Mouse (Mus musculus) hindbrain, embryonic 15.5 days (tissue): ENCODE data around the gene Cysrt1. TPM values are rescaled to one million over a fixed set of nuclear protein-coding genes. Genes with fewer than 3 reads are reported as not detected.
A peak's percentile ranks its signal among the peaks of the same experiment; 100 is the strongest.
"Not testable (repeated sequence)": the region's sequence is repeated elsewhere in the genome, so short reads cannot be mapped to it uniquely, and the experiment has no call there.

Experiments used
- ATAC-seq: fragments of 200-750 bp; cut with Nextera tagmentation; 2 replicates; pipeline ENCODE4 v1.8.0; 2017; ENCODE audit warnings: low read depth, moderate number of reproducible peaks, moderate TSS enrichment; ENCODE audit not compliant: low FRiP score
- H3K27ac ChIP-seq: fragments of 300-500 bp; sonication (generic); replicated peaks from 2 replicates; pipeline ENCODE4 v1.5.1; 2015; ENCODE audit warnings: mild to moderate bottlenecking, inconsistent platforms
- H3K27me3 ChIP-seq: fragments of 300-500 bp; sonication (generic); 2 replicates; pipeline ENCODE4 v1.6.1; 2015; ENCODE audit warnings: control low read depth, inconsistent platforms
- H3K36me3 ChIP-seq: fragments of 300-500 bp; sonication (generic); 2 replicates; pipeline ENCODE4 v1.6.1; 2015; ENCODE audit warnings: control low read depth, inconsistent platforms
- H3K4me1 ChIP-seq: fragments of 300-500 bp; sonication (generic); replicated peaks from 2 replicates; pipeline ENCODE4 v1.6.1; 2015; ENCODE audit warnings: control low read depth, inconsistent platforms
- H3K4me2 ChIP-seq: fragments of 300-500 bp; sonication (generic); 2 replicates; pipeline ENCODE4 v1.6.1; 2015; ENCODE audit warnings: moderate library complexity, mild to moderate bottlenecking, inconsistent platforms
- H3K4me3 ChIP-seq: fragments of 300-500 bp; sonication (generic); 2 replicates; pipeline ENCODE4 v1.5.1; 2015; ENCODE audit warnings: mild to moderate bottlenecking, inconsistent platforms
- H3K9ac ChIP-seq: fragments of 300-500 bp; sonication (generic); 2 replicates; pipeline ENCODE4 v1.6.1; 2015; ENCODE audit warnings: inconsistent platforms
- H3K9me3 ChIP-seq: fragments of 300-500 bp; sonication (generic); 2 replicates; pipeline ENCODE4 v1.6.1; 2016; ENCODE audit warnings: control low read depth, inconsistent platforms
- WGBS: fragments of 180-500 bp; shearing (Covaris S2); methylation state at CpG from one replicate; pipeline ENCODE4 v1.1.7; 2015; 5-methylcytosine and 5-hydroxymethylcytosine counted together
- polyA plus RNA-seq: library from polyadenylated mRNA; unstranded; fragments of >200 nt; fragmentation: Nextera tagmentation; extraction: Ambion mirVana; gene quantifications from 2 replicates; pipeline ENCODE4 v1.2.1, GENCODE M21; 2015

Gene Cysrt1
- polyA plus RNA-seq, 1 experiment from 2014 or later: 0.23 TPM

GRCm38 (mm10) chr2:25263623-25264285 lies 21.5 kb upstream of the Cysrt1 start:
- Histone ChIP-seq H3K36me3 (no peaks in the 10 kb centered on the region), H3K9me3 (no peaks in the 10 kb centered on the region), H3K27ac (peak overlapping the region; percentile 80; the same call in 1 of the 2 replicates), H3K9ac (peak overlapping the region; percentile 64), H3K27me3 (no peaks in the 10 kb centered on the region), H3K4me1 (peaks cover 53% of the 10 kb centered on the region), H3K4me3 (peak overlapping the region; percentile 74), H3K4me2 (peak overlapping the region; percentile 94)
- ATAC-seq: no peak
- 21% methylated on average over 12 of the region's 12 CpGs for WGBS

- H3K4me1 ChIP-seq: peaks cover 50% of the 10 kb centered on the region
These were observed 20.8 kb upstream of the Cysrt1 start for GRCm38 (mm10) chr2:25262795-25263622.

DNA sequence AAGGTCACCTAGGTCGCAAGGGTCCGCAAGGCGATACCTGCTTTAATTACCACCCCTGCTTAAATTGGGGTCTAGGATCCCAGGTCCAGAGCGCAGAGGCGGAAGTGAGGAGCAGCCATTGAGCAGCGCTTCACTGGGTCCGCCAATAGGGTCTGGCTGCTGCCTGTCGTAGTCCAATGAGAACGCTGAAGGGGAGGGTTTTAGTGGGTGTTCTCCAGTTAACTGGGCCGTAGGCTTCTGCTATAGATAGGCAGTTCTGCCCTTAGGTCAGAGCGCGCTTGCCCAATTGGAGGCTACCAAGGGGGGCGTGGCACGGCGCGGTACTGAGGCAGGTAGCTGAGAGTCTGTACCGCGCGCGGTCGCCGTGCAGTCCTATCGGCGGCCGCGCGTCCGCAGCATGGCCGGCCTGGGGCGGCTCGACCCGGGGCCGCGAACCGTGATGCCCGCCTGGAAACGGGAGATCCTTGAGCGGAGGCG lies 20.1 kb upstream of the Cysrt1 start, which contains the start of gene Tprn:
Gene Tprn, plus strand, starts transcription at position 328 of the 477 bp plus-strand sequence.
- peak within 1 kb of the TSS; percentile 80 for H3K27ac ChIP-seq
- no peaks in the 10 kb centered on the region for H3K27me3 ChIP-seq
- ATAC-seq: peak; percentile 99
- H3K4me3 ChIP-seq: peak within 1 kb of the TSS; percentile 74
- H3K4me1 ChIP-seq: peaks cover 49% of the 10 kb centered on the region
- H3K9ac ChIP-seq: peak within 1 kb of the TSS; percentile 64
- WGBS: 1% methylated on average over 30 of the region's 39 CpGs
- no peaks in the 10 kb centered on the region for H3K9me3 ChIP-seq
- peak within 1 kb of the TSS; percentile 94 for H3K4me2 ChIP-seq
- no peaks in the 10 kb centered on the region for H3K36me3 ChIP-seq

More at GRCm38 (mm10) chr2:25262795-25263622, 20.8 kb upstream of the Cysrt1 start:
- Histone ChIP-seq H3K36me3 (no peaks in the 10 kb centered on the region), H3K4me2 (peak overlapping the region; percentile 94), H3K27me3 (no peaks in the 10 kb centered on the region), H3K4me3 (peak overlapping the region; percentile 74), H3K9me3 (no peaks in the 10 kb centered on the region), H3K9ac (peak overlapping the region; percentile 64), H3K27ac (peak overlapping the region; percentile 80)
- ATAC-seq: no peak; the same call in 1 of the 2 replicates
- WGBS: under 1% methylated on average over 81 of the region's 82 CpGs

DNA sequence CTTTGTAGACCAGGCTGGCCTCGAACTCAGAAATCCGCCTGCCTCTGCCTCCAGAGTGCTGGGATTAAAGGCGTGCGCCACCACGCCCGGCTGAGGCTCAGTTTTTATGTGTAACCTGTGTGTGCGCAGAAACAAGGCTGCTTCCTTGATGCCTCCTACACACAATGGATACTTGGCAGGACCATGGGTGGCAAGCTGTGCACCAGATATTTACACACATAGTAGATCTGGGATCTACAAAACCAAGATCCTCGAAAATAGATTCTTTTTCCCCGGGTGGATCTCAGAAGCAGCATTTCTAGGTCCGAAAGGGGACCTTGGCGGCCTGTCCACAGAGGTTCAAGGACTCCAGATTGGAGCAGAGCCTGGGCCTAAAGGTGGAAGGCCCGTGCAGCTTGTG lies 19.6 kb upstream of the Cysrt1 start:
- Histone ChIP-seq H3K9ac (peak overlapping the region; percentile 52), H3K36me3 (no peaks in the 10 kb centered on the region), H3K27ac (peak overlapping the region; percentile 79), H3K4me1 (peaks cover 46% of the 10 kb centered on the region), H3K9me3 (no peaks in the 10 kb centered on the region), H3K27me3 (no peaks in the 10 kb centered on the region), H3K4me2 (peak overlapping the region; percentile 94), H3K4me3 (peak overlapping the region; percentile 74)
- ATAC-seq: no peak
- WGBS: 44% methylated on average over 12 of the region's 12 CpGs

DNA sequence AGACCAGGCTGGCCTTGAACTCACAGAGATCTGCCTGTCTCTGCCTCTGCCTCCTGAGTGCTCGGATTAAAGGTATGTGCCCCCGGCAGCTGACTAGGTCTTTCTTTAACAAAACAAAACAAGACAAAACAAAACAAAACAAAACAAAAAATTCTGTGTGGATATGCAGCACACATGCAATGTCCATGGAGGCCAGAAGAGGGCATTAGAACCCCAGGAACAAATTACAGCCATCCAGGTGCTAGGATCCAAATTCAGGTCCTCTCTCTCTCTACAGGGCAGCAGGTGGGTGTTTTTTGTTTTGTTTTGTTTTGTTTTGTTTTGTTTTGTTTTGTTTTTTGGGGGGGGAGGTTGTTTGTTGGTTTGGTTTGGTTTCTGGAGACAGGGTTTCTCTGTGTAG lies 16.6 kb upstream of the Cysrt1 start:
- H3K9ac ChIP-seq: no peak overlapping the region
- H3K4me3 ChIP-seq: no peak overlapping the region
- 52% methylated on average over 2 of the region's 2 CpGs for WGBS
- peaks cover 35% of the 10 kb centered on the region for H3K4me1 ChIP-seq
- no peak for ATAC-seq
- H3K9me3 ChIP-seq: no peaks in the 10 kb centered on the region
- H3K27me3 ChIP-seq: no peaks in the 10 kb centered on the region
- no peak overlapping the region for H3K27ac ChIP-seq
- no peaks in the 10 kb centered on the region for H3K36me3 ChIP-seq
- no peak overlapping the region for H3K4me2 ChIP-seq

- H3K4me1 ChIP-seq: peaks cover 26% of the 10 kb centered on the region
- not testable (repeated sequence) for ATAC-seq, H3K9me3 ChIP-seq, H3K27ac ChIP-seq, H3K9ac ChIP-seq, H3K4me3 ChIP-seq, H3K4me2 ChIP-seq, H3K36me3 ChIP-seq, H3K27me3 ChIP-seq
- 92% methylated on average over 5 of the region's 5 CpGs for WGBS
These were observed 15.0 kb upstream of the Cysrt1 start for GRCm38 (mm10) chr2:25257250-25257649.

DNA sequence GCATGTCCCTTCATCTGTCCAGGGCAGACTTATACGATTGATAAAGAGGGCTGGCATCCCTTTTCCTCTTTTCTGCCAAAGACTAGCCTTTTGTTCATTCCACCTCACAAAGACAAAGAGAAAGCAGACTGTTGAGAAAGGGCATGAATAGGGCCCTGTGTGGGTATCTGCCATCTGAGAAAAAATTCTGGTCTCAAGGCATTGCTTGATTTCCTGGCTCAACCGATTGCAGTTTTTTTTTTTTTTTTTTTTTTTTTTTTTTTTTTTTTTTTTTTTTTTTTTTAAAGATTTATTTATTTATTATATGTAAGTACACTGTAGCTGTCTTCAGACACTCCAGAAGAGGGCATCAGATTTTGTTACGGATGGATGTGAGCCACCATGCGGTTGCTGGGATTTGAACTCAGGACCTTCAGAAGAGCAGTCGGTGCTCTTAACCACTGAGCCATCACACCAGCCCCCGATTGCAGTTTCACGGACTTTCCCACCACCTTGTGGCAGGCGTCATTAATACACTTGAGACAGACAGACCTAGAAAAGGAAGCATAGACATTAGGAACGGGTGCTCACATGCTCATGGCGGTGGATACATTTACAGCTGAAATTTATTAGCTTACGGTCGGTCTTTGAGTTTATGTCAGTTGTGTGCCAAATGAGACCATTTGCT lies 14.3 kb upstream of the Cysrt1 start:
- H3K27me3 ChIP-seq, ATAC-seq, H3K36me3 ChIP-seq, H3K9me3 ChIP-seq, H3K27ac ChIP-seq: not testable (repeated sequence)
- 59% methylated on average over 12 of the region's 12 CpGs for WGBS
- H3K4me2 ChIP-seq: peak overlapping the region; percentile 93
- H3K4me1 ChIP-seq: peaks cover 26% of the 10 kb centered on the region
- peak overlapping the region; percentile 83 for H3K9ac ChIP-seq
- H3K4me3 ChIP-seq: peak overlapping the region; percentile 81

DNA sequence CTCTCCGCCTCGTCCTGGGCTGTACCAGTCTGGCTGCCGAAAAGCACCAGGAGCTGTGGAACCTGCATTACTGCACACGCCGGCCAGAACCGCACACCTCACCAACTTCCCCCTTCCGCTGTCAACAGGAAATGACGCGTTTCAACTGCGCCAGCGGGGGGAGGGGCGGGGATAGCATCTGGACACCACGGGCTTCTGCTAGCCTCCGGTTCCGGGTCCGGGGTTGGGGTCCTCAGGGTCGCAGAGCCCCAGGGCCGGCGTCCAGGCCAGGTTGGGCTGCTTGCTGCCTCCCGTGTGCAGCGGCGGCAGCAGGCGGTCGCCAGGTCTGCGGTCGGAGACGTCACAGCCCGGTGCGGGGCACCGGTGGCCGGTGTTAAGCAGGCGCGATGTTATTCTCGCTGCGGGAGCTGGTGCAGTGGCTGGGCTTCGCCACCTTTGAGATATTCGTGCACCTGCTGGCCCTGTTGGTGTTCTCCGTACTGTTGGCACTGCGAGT lies 13.1 kb upstream of the Cysrt1 start, which contains the start of gene Tmem203:
Gene Tmem203, plus strand, starts transcription at position 156 of the 496 bp plus-strand sequence.
- Histone ChIP-seq H3K4me2 (peak within 1 kb of the TSS; percentile 93), H3K27ac (peak within 1 kb of the TSS; percentile 78), H3K27me3 (no peaks in the 10 kb centered on the region), H3K36me3 (0 out of 2 replicates have a peak, but pooled peaks cover 7% of the 10 kb centered on the region), H3K4me3 (peak within 1 kb of the TSS; percentile 81), H3K9me3 (no peaks in the 10 kb centered on the region), H3K9ac (peak within 1 kb of the TSS; percentile 83), H3K4me1 (peaks cover 26% of the 10 kb centered on the region)
- ATAC-seq: peak; percentile 94
- under 1% methylated on average over 39 of the region's 39 CpGs for WGBS

DNA sequence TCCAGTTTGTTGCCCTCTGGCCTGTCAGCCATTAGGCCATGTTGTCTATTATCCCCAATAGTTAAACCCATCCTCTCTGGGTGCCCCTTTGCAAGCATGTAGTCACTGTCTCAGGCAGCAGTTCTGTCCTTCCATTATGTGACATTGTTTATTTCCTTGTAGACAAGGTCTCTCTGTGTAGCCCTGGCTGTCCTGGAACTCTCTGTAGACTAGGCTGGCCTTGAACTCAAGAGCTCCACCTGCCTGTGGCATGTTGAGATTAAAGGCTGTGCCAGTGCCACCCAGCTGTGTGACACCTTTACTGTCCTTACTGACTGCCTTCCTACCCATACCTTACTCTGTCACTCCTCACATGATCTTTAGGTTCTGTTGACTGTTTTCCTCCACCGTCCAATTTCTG lies 10.1 kb upstream of the Cysrt1 start:
- ATAC-seq: no peak
- Histone ChIP-seq H3K4me3 (no peak overlapping the region), H3K36me3 (0 out of 2 replicates have a peak, but pooled peaks cover 10% of the 10 kb centered on the region), H3K4me1 (peaks cover 20% of the 10 kb centered on the region), H3K9me3 (no peaks in the 10 kb centered on the region), H3K4me2 (no peak overlapping the region), H3K27me3 (no peaks in the 10 kb centered on the region), H3K27ac (no peak overlapping the region), H3K9ac (no peak overlapping the region)
- WGBS: 93% methylated on average over 1 of the region's 1 CpGs

DNA sequence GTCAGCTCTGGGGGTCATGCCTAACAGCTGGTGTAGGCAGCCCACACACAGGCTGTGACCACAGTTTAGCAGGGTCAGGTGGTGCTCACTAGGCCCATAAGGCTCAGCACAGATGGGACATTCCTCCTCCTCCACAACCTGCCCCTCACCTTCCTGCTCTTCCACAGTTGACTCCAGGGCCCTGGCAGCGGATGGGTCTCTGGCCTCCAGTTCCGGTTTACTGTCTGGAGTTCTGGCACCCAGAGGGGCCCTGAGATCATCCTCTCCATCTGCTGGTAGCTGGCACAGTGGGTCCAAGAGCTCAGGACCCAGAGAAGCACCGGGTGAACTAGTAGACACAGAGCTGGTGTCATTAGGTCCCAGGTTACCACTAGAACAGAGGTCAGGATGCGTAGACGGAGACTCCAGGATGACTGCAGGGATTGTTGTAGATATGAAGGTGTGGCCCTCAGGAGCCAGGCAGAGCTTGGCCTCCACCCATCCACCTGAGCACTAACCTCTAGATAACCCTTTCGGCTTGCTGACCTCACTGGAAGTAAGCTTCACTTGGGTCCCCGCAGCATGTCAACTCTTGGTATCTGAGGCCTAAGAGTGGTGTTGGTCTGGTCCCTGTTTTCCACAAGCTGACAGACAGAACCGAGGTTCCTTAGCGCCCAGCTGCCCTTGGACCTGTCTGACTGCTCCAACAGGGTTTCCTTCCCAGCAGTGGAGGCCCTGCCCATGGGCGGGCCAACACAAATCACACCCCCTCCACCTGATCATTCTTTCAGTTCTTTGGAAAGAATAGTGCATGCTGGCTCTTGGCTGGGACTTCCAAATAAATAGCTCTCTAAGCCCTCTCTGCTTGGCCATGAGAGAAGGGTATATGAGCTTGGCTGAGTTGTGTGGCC lies 4.2 kb upstream of the Cysrt1 start, which contains the start of gene AL732309.1:
Gene AL732309.1, minus strand, starts transcription at position 681 of the 890 bp plus-strand sequence.
- Histone ChIP-seq H3K36me3 (peaks cover 8% of the 10 kb centered on the region; the same call in 1 of the 2 replicates), H3K4me3 (no peak within 1 kb of the TSS), H3K4me1 (peaks cover 24% of the 10 kb centered on the region), H3K9me3 (no peaks in the 10 kb centered on the region), H3K4me2 (no peak within 1 kb of the TSS), H3K27me3 (no peaks in the 10 kb centered on the region), H3K27ac (no peak within 1 kb of the TSS), H3K9ac (no peak within 1 kb of the TSS)
- no peak for ATAC-seq
- WGBS: 92% methylated on average over 10 of the region's 10 CpGs
